Mouse (Mus musculus): ENCODE measurements around the gene Ppdpf. TPM values are rescaled to one million over a fixed set of nuclear protein-coding genes. Genes with fewer than 3 reads are reported as not detected.

Gene Ppdpf
- polyA plus RNA-seq, 1 experiment from 2014 or later, result 303 TPM

DNA sequence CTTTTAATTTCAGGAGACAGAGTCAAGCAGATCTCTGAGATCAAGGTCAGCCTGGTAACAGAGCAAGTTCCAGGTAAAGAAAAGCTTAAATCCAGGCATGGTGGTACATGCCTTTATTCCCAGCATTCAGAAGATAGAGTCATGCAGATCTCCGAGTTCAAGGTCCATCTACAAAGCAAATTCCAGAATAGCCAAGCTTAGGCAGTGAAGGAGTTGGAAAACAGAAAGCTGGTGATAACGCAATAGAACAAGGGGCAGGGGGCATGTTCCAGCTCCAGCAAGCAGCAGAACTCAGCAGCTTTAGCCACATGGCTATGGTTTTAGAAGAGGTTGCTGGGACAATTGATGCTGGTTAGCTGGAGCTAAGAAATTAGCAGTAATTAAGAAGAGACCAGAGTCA is 37.9 kb downstream of the Ppdpf start:
- H3K27me3 ChIP-seq (ENCODE audit: control insufficient read depth, insufficient read depth, low read depth, low read length), result no peaks in the 10 kb centered on the region
- no peaks in the 10 kb centered on the region for H3K36me3 ChIP-seq (ENCODE audit: control insufficient read depth, insufficient read depth, low read length)
- H3K9ac ChIP-seq (ENCODE audit: low read length), result no peak overlapping the region
- no peak for ATAC-seq (ENCODE audit: low read depth)
- H3K4me1 ChIP-seq (replicated peaks; ENCODE audit: control insufficient read depth, insufficient read depth, low read length), result peaks cover 6% of the 10 kb centered on the region
- WGBS, result 78% methylated on average over 2 of the region's 2 CpGs
- no peak overlapping the region for H3K4me3 ChIP-seq (ENCODE audit: low read length)
- no peaks in the 10 kb centered on the region for H3K9me3 ChIP-seq (ENCODE audit: control insufficient read depth, low read length)
- H3K4me2 ChIP-seq (ENCODE audit: low read depth, low read length), result no peak overlapping the region
- H3K27ac ChIP-seq (ENCODE audit: low read length), result no peak overlapping the region

DNA sequence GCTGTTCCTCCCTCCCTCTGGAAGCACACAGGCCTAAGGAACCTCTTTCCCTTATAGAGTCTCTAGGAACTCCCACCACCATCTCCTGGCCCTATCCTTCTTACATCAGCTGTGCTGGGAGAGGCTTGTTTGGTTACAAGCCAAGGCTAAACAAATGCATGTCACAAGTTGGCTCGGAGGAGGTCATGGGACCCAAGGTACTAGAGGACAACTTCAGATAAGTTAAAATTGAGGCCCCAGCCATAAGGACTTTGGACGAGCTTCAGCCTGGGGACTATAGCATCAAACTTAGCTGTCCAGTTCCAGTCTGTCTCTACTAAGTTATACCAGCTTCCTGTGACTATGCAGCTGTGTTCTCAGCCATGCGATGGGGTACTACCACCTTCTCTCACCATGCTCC is 40.1 kb downstream of the Ppdpf start:
- Histone ChIP-seq H3K4me3 (ENCODE audit: low read length) (no peak overlapping the region), H3K9me3 (ENCODE audit: control insufficient read depth, low read length) (no peaks in the 10 kb centered on the region), H3K27ac (ENCODE audit: low read length) (no peak overlapping the region), H3K4me2 (ENCODE audit: low read depth, low read length) (no peak overlapping the region), H3K27me3 (ENCODE audit: control insufficient read depth, insufficient read depth, low read depth, low read length) (no peaks in the 10 kb centered on the region), H3K36me3 (ENCODE audit: control insufficient read depth, insufficient read depth, low read length) (no peaks in the 10 kb centered on the region), H3K9ac (ENCODE audit: low read length) (no peak overlapping the region), H3K4me1 (replicated peaks; ENCODE audit: control insufficient read depth, insufficient read depth, low read length) (no peaks in the 10 kb centered on the region; the same call in 1 of the 2 replicates)
- no peak for ATAC-seq (ENCODE audit: low read depth)
- WGBS, result 71% methylated on average over 3 of the region's 3 CpGs

DNA sequence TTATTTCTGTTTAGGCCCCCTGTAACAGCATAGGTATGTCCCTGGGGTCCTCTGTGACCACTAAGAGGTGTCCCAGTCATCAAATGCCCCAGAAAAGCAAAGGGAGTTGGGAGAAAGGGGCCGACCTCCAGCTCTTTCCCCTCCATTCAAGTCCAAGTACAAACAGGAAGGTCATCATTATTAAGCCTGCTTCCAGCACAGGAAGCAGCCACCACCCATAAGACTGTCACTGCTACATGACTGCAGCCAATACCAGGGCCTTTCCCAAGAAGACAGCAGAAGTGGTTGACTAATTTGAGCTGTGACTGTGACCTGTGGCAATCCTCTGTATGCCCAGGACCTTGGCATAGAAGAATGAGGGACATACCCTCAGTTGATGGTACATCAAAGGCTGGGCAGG is 41.3 kb downstream of the Ppdpf start:
- no peak for ATAC-seq (ENCODE audit: low read depth)
- H3K4me2 ChIP-seq (ENCODE audit: low read depth, low read length), result no peak overlapping the region
- H3K4me1 ChIP-seq (replicated peaks; ENCODE audit: control insufficient read depth, insufficient read depth, low read length), result no peaks in the 10 kb centered on the region; the same call in 1 of the 2 replicates
- H3K4me3 ChIP-seq (ENCODE audit: low read length), result no peak overlapping the region
- H3K27ac ChIP-seq (ENCODE audit: low read length), result no peak overlapping the region
- no peaks in the 10 kb centered on the region for H3K9me3 ChIP-seq (ENCODE audit: control insufficient read depth, low read length)
- H3K9ac ChIP-seq (ENCODE audit: low read length), result no peak overlapping the region
- H3K27me3 ChIP-seq (ENCODE audit: control insufficient read depth, insufficient read depth, low read depth, low read length), result no peaks in the 10 kb centered on the region
- WGBS, result 64% methylated on average over 1 of the region's 1 CpGs
- H3K36me3 ChIP-seq (ENCODE audit: control insufficient read depth, insufficient read depth, low read length), result 0 out of 2 replicates have a peak, but pooled peaks cover 3% of the 10 kb centered on the region

DNA sequence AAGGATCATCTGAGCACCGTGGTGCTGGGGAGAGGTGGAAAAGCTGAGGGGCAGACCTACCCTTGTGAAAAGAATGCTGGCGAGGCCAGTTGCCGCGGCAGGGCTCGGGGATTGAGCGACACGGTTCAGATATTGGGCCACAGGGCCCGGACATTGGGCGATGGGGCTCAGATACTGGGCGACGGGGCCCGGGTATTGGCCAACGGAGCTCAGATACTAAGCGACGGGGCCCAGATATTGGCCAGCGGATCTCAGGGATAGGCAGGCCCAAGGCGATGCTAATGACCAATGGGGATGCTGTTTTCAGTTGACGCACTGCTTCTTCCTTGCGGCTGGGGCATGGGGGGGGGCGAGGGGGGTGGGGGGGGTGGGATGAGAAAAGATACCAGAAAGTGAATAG is 44.1 kb downstream of the Ppdpf start:
- Histone ChIP-seq H3K36me3 (ENCODE audit: control insufficient read depth, insufficient read depth, low read length) (0 out of 2 replicates have a peak, but pooled peaks cover 3% of the 10 kb centered on the region), H3K9ac (ENCODE audit: low read length) (no peak overlapping the region), H3K4me1 (replicated peaks; ENCODE audit: control insufficient read depth, insufficient read depth, low read length) (no peaks in the 10 kb centered on the region), H3K9me3 (ENCODE audit: control insufficient read depth, low read length) (no peaks in the 10 kb centered on the region), H3K27ac (ENCODE audit: low read length) (no peak overlapping the region), H3K4me3 (ENCODE audit: low read length) (no peak overlapping the region), H3K4me2 (ENCODE audit: low read depth, low read length) (no peak overlapping the region), H3K27me3 (ENCODE audit: control insufficient read depth, insufficient read depth, low read depth, low read length) (no peaks in the 10 kb centered on the region)
- no peak for ATAC-seq (ENCODE audit: low read depth)
- 78% methylated on average over 20 of the region's 20 CpGs for WGBS

DNA sequence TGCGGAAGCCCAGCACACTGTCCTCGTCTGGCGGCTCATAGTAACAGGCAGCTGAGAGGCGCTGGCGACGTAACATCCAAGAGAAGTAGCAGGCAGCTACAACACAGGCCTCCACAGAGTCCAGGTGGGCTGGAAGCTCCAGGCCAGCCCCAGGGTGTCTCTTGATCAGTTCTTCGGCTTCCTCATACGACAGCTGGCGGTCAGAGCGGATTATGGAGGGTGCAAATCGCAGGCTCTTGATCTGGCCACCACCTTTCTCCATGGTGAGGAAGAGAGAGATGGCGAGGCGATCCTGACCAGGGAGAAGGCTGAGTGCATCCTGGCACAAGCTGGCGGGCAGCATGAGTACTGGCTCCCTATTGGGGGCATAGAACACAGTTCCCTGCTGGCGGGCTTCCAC is 46.4 kb downstream of the Ppdpf start:
- Histone ChIP-seq H3K9ac (ENCODE audit: low read length) (no peak overlapping the region), H3K27ac (ENCODE audit: low read length) (no peak overlapping the region), H3K27me3 (ENCODE audit: control insufficient read depth, insufficient read depth, low read depth, low read length) (no peaks in the 10 kb centered on the region), H3K36me3 (ENCODE audit: control insufficient read depth, insufficient read depth, low read length) (0 out of 2 replicates have a peak, but pooled peaks cover 5% of the 10 kb centered on the region), H3K9me3 (ENCODE audit: control insufficient read depth, low read length) (no peaks in the 10 kb centered on the region), H3K4me3 (ENCODE audit: low read length) (no peak overlapping the region), H3K4me1 (replicated peaks; ENCODE audit: control insufficient read depth, insufficient read depth, low read length) (no peaks in the 10 kb centered on the region), H3K4me2 (ENCODE audit: low read depth, low read length) (no peak overlapping the region)
- ATAC-seq (ENCODE audit: low read depth), result no peak
- WGBS, result 86% methylated on average over 15 of the region's 15 CpGs

DNA sequence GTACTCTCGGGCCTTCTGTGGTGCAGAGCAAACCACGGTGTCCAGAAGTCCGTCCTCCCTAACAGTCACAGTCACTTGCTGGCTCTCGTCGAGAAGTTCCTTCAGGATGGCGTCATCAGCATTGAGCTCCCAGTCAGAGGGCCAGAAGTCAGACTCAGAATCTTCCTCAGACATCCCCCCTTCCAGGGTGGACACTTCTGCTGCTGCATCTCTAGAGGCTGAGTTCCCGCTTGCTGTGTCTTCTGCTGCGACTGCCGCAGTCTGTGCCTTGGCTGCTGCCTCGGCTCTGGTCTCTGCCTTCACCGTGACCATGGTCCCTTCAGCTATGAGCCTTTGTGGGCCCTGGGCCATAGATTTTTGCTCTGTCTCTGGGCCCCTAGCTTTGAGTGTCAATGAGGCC is 47.6 kb downstream of the Ppdpf start:
- no peak for ATAC-seq (ENCODE audit: low read depth)
- Histone ChIP-seq H3K4me2 (ENCODE audit: low read depth, low read length) (no peak overlapping the region), H3K27me3 (ENCODE audit: control insufficient read depth, insufficient read depth, low read depth, low read length) (no peaks in the 10 kb centered on the region), H3K9me3 (ENCODE audit: control insufficient read depth, low read length) (no peaks in the 10 kb centered on the region), H3K4me3 (ENCODE audit: low read length) (no peak overlapping the region), H3K4me1 (replicated peaks; ENCODE audit: control insufficient read depth, insufficient read depth, low read length) (no peaks in the 10 kb centered on the region), H3K27ac (ENCODE audit: low read length) (no peak overlapping the region), H3K36me3 (ENCODE audit: control insufficient read depth, insufficient read depth, low read length) (0 out of 2 replicates have a peak, but pooled peaks cover 5% of the 10 kb centered on the region), H3K9ac (ENCODE audit: low read length) (no peak overlapping the region)
- WGBS, result 78% methylated on average over 11 of the region's 11 CpGs

DNA sequence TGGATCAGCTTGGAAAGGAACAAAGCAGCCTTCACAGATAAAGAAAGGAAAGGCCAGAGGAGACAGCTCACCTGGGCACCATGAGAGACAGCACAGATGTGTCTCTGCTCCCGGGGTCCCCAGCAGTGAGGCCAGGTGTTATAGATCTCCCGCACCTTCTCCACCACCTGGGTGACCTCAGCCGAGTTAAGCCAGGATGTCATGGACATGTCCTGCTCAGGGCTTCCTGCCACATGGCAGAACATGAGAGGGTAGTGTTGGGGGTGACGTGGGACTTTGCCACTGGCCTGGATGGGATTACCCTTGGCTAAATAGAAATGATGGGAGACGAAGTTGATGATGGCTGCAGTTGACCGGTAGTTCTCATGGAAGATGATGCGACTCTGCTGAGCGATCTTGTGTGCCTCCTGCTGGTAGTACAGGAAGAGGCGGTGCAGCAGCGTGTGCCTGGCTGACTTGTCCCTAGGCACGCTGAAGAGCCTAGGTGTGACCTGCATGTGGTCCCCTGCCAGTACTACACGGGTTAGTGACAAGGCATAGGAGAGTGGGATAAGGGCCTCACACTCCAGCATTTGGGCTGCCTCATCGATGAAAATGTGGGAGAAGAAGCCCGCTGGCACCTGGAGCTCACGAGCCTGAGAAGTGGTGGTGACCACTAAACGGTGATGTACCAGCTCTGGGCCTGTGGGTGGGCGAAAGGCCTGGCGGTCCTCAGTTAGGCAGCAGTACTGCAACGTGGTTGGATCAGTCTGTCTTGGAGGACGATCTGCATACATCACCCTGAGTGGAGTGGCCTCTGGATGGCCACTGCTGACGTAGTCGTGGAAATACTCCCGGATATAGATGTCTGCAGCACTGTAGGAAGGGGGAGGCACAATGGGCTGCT is 48.9 kb downstream of the Ppdpf start:
- Histone ChIP-seq H3K36me3 (ENCODE audit: control insufficient read depth, insufficient read depth, low read length) (0 out of 2 replicates have a peak, but pooled peaks cover 5% of the 10 kb centered on the region), H3K27me3 (ENCODE audit: control insufficient read depth, insufficient read depth, low read depth, low read length) (no peaks in the 10 kb centered on the region), H3K4me2 (ENCODE audit: low read depth, low read length) (no peak overlapping the region), H3K4me1 (replicated peaks; ENCODE audit: control insufficient read depth, insufficient read depth, low read length) (no peaks in the 10 kb centered on the region), H3K9me3 (ENCODE audit: control insufficient read depth, low read length) (no peaks in the 10 kb centered on the region), H3K27ac (ENCODE audit: low read length) (no peak overlapping the region), H3K4me3 (ENCODE audit: low read length) (no peak overlapping the region), H3K9ac (ENCODE audit: low read length) (no peak overlapping the region)
- WGBS, result 76% methylated on average over 23 of the region's 23 CpGs
- ATAC-seq (ENCODE audit: low read depth), result no peak

DNA sequence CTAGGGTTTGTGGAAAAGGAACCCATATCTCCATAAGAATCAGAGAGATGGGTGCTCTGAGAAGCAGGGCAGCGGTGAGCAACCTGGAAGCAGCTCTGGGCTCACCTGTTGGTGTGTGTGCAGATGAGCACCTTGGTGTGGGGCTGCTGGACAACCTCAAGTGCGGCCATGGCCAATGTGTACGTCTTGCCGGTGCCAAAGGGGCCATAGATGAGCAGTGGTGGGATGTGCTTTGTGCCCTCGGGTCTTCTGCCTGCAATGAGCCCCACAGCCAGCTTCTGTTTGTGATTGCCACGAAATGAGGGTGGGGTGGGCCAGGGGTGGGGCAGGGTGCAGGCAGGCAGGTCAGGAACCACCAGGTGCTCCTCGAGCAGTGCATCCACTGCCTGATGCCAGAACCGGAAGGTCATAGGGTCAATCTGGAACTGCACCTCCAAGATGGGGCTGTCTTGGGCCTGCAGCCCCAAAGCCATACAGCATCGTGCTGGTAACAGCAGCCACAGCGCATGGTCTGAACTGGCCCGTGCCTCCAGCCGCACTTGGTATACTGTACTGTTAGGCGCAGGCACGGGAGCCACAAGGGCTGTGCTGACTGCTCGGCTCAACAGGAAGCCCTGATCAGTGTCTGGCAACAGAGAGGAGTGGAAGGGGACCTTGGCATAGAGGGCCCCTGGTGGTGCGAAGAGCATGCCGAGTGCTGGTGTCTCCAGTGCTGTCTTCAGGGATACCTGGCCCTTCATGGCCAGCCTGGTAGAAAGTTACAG is 50.4 kb downstream of the Ppdpf start:
- H3K4me2 ChIP-seq (ENCODE audit: low read depth, low read length), result no peak overlapping the region
- no peak overlapping the region for H3K4me3 ChIP-seq (ENCODE audit: low read length)
- H3K9ac ChIP-seq (ENCODE audit: low read length), result no peak overlapping the region
- 0 out of 2 replicates have a peak, but pooled peaks cover 5% of the 10 kb centered on the region for H3K36me3 ChIP-seq (ENCODE audit: control insufficient read depth, insufficient read depth, low read length)
- no peak for ATAC-seq (ENCODE audit: low read depth)
- WGBS, result 85% methylated on average over 17 of the region's 17 CpGs
- no peaks in the 10 kb centered on the region for H3K9me3 ChIP-seq (ENCODE audit: control insufficient read depth, low read length)
- peaks cover 8% of the 10 kb centered on the region for H3K4me1 ChIP-seq (replicated peaks; ENCODE audit: control insufficient read depth, insufficient read depth, low read length)
- H3K27ac ChIP-seq (ENCODE audit: low read length), result no peak overlapping the region
- no peaks in the 10 kb centered on the region for H3K27me3 ChIP-seq (ENCODE audit: control insufficient read depth, insufficient read depth, low read depth, low read length)

DNA sequence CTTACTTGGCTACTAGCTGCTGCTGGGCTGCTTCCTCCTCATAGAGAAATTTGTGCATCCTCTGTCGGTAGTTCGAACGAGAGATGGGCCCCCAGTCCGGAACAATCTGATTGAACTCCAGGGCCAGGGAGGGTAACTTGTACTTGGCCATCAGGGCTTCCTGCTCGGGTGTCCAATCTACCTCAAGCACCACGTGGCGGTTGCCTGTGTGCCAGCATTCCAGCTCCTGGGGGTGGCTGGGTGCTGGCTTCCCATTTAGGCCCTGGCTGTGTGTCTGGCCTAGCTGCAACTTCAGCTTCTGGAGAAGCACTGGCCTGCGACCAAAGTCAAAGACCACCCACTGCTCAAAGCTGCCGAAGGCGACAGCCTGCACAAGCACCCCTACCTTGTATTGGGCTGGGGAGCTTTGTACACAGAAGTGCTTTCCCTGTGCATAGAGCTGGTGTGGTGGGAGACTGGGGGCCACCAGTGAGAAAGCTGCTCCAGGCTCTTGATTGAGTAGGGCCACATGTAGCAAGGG is 51.1 kb downstream of the Ppdpf start:
- H3K4me2 ChIP-seq (ENCODE audit: low read depth, low read length), result no peak overlapping the region
- WGBS, result 75% methylated on average over 10 of the region's 10 CpGs
- H3K9ac ChIP-seq (ENCODE audit: low read length), result no peak overlapping the region
- no peak overlapping the region for H3K4me3 ChIP-seq (ENCODE audit: low read length)
- H3K27me3 ChIP-seq (ENCODE audit: control insufficient read depth, insufficient read depth, low read depth, low read length), result no peaks in the 10 kb centered on the region
- no peak for ATAC-seq (ENCODE audit: low read depth)
- no peaks in the 10 kb centered on the region for H3K9me3 ChIP-seq (ENCODE audit: control insufficient read depth, low read length)
- H3K27ac ChIP-seq (ENCODE audit: low read length), result no peak overlapping the region
- 0 out of 2 replicates have a peak, but pooled peaks cover 2% of the 10 kb centered on the region for H3K36me3 ChIP-seq (ENCODE audit: control insufficient read depth, insufficient read depth, low read length)
- peaks cover 9% of the 10 kb centered on the region for H3K4me1 ChIP-seq (replicated peaks; ENCODE audit: control insufficient read depth, insufficient read depth, low read length)

Data from lung, embryonic 16.5 days (tissue).